Mouse (Mus musculus): ENCODE measurements around the gene Stk24. TPM values are rescaled to one million over a fixed set of nuclear protein-coding genes. Genes with fewer than 3 reads are reported as not detected.

Stk24 gene
- 36.6 and 38.6 TPM in 2 replicates for polyA plus RNA-seq (2015; fragmentation: Nextera tagmentation; extraction: Ambion mirVana)

- Histone ChIP-seq H3K27me3 (ENCODE audit: control insufficient read depth, insufficient read depth, low read length) (no peaks in the 10 kb centered on the region), H3K9me3 (replicated peaks; ENCODE audit: control insufficient read depth, low read length) (no peaks in the 10 kb centered on the region), H3K4me1 (ENCODE audit: control insufficient read depth, insufficient read depth, low read length) (peaks cover 25% of the 10 kb centered on the region), H3K4me2 (ENCODE audit: low read depth, low read length) (peak within 1 kb of the TSS; percentile 86), H3K27ac (ENCODE audit: low read length) (peak within 1 kb of the TSS; percentile 95), H3K36me3 (ENCODE audit: control insufficient read depth, insufficient read depth) (no peaks in the 10 kb centered on the region), H3K9ac (ENCODE audit: low read length) (peak within 1 kb of the TSS; percentile 95), H3K4me3 (ENCODE audit: low read length) (peak within 1 kb of the TSS; percentile 78)
- WGBS, result 7% methylated on average over 11 of the region's 11 CpGs
- no peak for ATAC-seq (replicated peaks; ENCODE audit: extremely low read depth, insufficient read depth, low FRiP score)
These were observed at the start of gene Stk24 for GRCm38 (mm10) chr14:121379827-121380145. Gene Stk24, minus strand, starts transcription at chr14:121380011.

GRCm38 (mm10) chr14:121428148-121428547 is 48.3 kb upstream of the Stk24 start:
- Histone ChIP-seq H3K27me3 (ENCODE audit: control insufficient read depth, insufficient read depth, low read length) (no peaks in the 10 kb centered on the region), H3K9me3 (replicated peaks; ENCODE audit: control insufficient read depth, low read length) (peaks cover 4% of the 10 kb centered on the region; the same call in 1 of the 2 replicates), H3K27ac (ENCODE audit: low read length) (no peak overlapping the region), H3K9ac (ENCODE audit: low read length) (no peak overlapping the region), H3K4me1 (ENCODE audit: control insufficient read depth, insufficient read depth, low read length) (peaks cover 8% of the 10 kb centered on the region), H3K4me3 (ENCODE audit: low read length) (no peak overlapping the region), H3K4me2 (ENCODE audit: low read depth, low read length) (no peak overlapping the region), H3K36me3 (ENCODE audit: control insufficient read depth, insufficient read depth) (no peaks in the 10 kb centered on the region)
- WGBS, result 89% methylated on average over 4 of the region's 4 CpGs
- ATAC-seq (replicated peaks; ENCODE audit: extremely low read depth, insufficient read depth, low FRiP score), result no peak

- no peak overlapping the region for H3K27ac ChIP-seq (ENCODE audit: low read length)
- H3K9me3 ChIP-seq (replicated peaks; ENCODE audit: control insufficient read depth, low read length), result peaks cover 4% of the 10 kb centered on the region; the same call in 1 of the 2 replicates
- no peak overlapping the region for H3K4me2 ChIP-seq (ENCODE audit: low read depth, low read length)
- H3K4me1 ChIP-seq (ENCODE audit: control insufficient read depth, insufficient read depth, low read length), result peaks cover 20% of the 10 kb centered on the region
- H3K36me3 ChIP-seq (ENCODE audit: control insufficient read depth, insufficient read depth), result no peaks in the 10 kb centered on the region
- no peak overlapping the region for H3K4me3 ChIP-seq (ENCODE audit: low read length)
- H3K27me3 ChIP-seq (ENCODE audit: control insufficient read depth, insufficient read depth, low read length), result no peaks in the 10 kb centered on the region
- no peak for ATAC-seq (replicated peaks; ENCODE audit: extremely low read depth, insufficient read depth, low FRiP score)
- H3K9ac ChIP-seq (ENCODE audit: low read length), result no peak overlapping the region
These were observed 46.9 kb upstream of the Stk24 start for GRCm38 (mm10) chr14:121426743-121427142.

GRCm38 (mm10) chr14:121425004-121425793 is 45.4 kb upstream of the Stk24 start:
- Histone ChIP-seq H3K27ac (ENCODE audit: low read length) (no peak overlapping the region), H3K4me1 (ENCODE audit: control insufficient read depth, insufficient read depth, low read length) (peaks cover 20% of the 10 kb centered on the region), H3K36me3 (ENCODE audit: control insufficient read depth, insufficient read depth) (no peaks in the 10 kb centered on the region), H3K4me2 (ENCODE audit: low read depth, low read length) (no peak overlapping the region), H3K9me3 (replicated peaks; ENCODE audit: control insufficient read depth, low read length) (peaks cover 8% of the 10 kb centered on the region; the same call in 1 of the 2 replicates), H3K9ac (ENCODE audit: low read length) (no peak overlapping the region), H3K27me3 (ENCODE audit: control insufficient read depth, insufficient read depth, low read length) (no peaks in the 10 kb centered on the region), H3K4me3 (ENCODE audit: low read length) (no peak overlapping the region)
- no peak for ATAC-seq (replicated peaks; ENCODE audit: extremely low read depth, insufficient read depth, low FRiP score)
- 77% methylated on average over 7 of the region's 7 CpGs for WGBS

GRCm38 (mm10) chr14:121423341-121423751 is 43.5 kb upstream of the Stk24 start:
- H3K4me3 ChIP-seq (ENCODE audit: low read length), result no peak overlapping the region
- peak overlapping the region; percentile 94 for H3K27ac ChIP-seq (ENCODE audit: low read length)
- H3K9ac ChIP-seq (ENCODE audit: low read length), result 0 out of 2 replicates have a peak overlapping the region, but pooled peaks have one; percentile 33
- no peaks in the 10 kb centered on the region for H3K27me3 ChIP-seq (ENCODE audit: control insufficient read depth, insufficient read depth, low read length)
- peak; percentile 49; the same call in 1 of the 2 replicates for ATAC-seq (replicated peaks; ENCODE audit: extremely low read depth, insufficient read depth, low FRiP score)
- H3K4me1 ChIP-seq (ENCODE audit: control insufficient read depth, insufficient read depth, low read length), result peaks cover 20% of the 10 kb centered on the region
- peak overlapping the region; percentile 54 for H3K4me2 ChIP-seq (ENCODE audit: low read depth, low read length)
- no peaks in the 10 kb centered on the region for H3K36me3 ChIP-seq (ENCODE audit: control insufficient read depth, insufficient read depth)
- H3K9me3 ChIP-seq (replicated peaks; ENCODE audit: control insufficient read depth, low read length), result peaks cover 8% of the 10 kb centered on the region; the same call in 1 of the 2 replicates
- 17% methylated on average over 7 of the region's 7 CpGs for WGBS

- peak overlapping the region; percentile 94 for H3K27ac ChIP-seq (ENCODE audit: low read length)
- 0 out of 2 replicates have a peak, but pooled peaks cover 4% of the 10 kb centered on the region for H3K9me3 ChIP-seq (replicated peaks; ENCODE audit: control insufficient read depth, low read length)
- H3K4me1 ChIP-seq (ENCODE audit: control insufficient read depth, insufficient read depth, low read length), result peaks cover 20% of the 10 kb centered on the region
- H3K9ac ChIP-seq (ENCODE audit: low read length), result peak overlapping the region; percentile 34; the same call in 1 of the 2 replicates
- 0 out of 2 replicates have a peak overlapping the region, but pooled peaks have one; percentile 12 for H3K4me3 ChIP-seq (ENCODE audit: low read length)
- no peaks in the 10 kb centered on the region for H3K36me3 ChIP-seq (ENCODE audit: control insufficient read depth, insufficient read depth)
- 18% methylated on average over 4 of the region's 4 CpGs for WGBS
- no peaks in the 10 kb centered on the region for H3K27me3 ChIP-seq (ENCODE audit: control insufficient read depth, insufficient read depth, low read length)
- H3K4me2 ChIP-seq (ENCODE audit: low read depth, low read length), result peak overlapping the region; percentile 54
- peak; percentile 88 for ATAC-seq (replicated peaks; ENCODE audit: extremely low read depth, insufficient read depth, low FRiP score)
These were observed 43.0 kb upstream of the Stk24 start for GRCm38 (mm10) chr14:121422664-121423340.

- 85% methylated on average over 4 of the region's 4 CpGs for WGBS
- Histone ChIP-seq H3K4me3 (ENCODE audit: low read length) (no peak overlapping the region), H3K36me3 (ENCODE audit: control insufficient read depth, insufficient read depth) (no peaks in the 10 kb centered on the region), H3K4me1 (ENCODE audit: control insufficient read depth, insufficient read depth, low read length) (peaks cover 20% of the 10 kb centered on the region), H3K4me2 (ENCODE audit: low read depth, low read length) (no peak overlapping the region), H3K27ac (ENCODE audit: low read length) (peak overlapping the region; percentile 94), H3K27me3 (ENCODE audit: control insufficient read depth, insufficient read depth, low read length) (no peaks in the 10 kb centered on the region), H3K9me3 (replicated peaks; ENCODE audit: control insufficient read depth, low read length) (0 out of 2 replicates have a peak, but pooled peaks cover 4% of the 10 kb centered on the region), H3K9ac (ENCODE audit: low read length) (0 out of 2 replicates have a peak overlapping the region, but pooled peaks have one; percentile 20)
- no peak for ATAC-seq (replicated peaks; ENCODE audit: extremely low read depth, insufficient read depth, low FRiP score)
These were observed 42.2 kb upstream of the Stk24 start for GRCm38 (mm10) chr14:121422000-121422399.

GRCm38 (mm10) chr14:121417594-121417993 is 37.8 kb upstream of the Stk24 start:
- Histone ChIP-seq H3K4me2 (ENCODE audit: low read depth, low read length) (no peak overlapping the region), H3K27me3 (ENCODE audit: control insufficient read depth, insufficient read depth, low read length) (no peaks in the 10 kb centered on the region), H3K4me1 (ENCODE audit: control insufficient read depth, insufficient read depth, low read length) (peaks cover 7% of the 10 kb centered on the region), H3K4me3 (ENCODE audit: low read length) (no peak overlapping the region), H3K9ac (ENCODE audit: low read length) (no peak overlapping the region), H3K9me3 (replicated peaks; ENCODE audit: control insufficient read depth, low read length) (0 out of 2 replicates have a peak, but pooled peaks cover 4% of the 10 kb centered on the region), H3K27ac (ENCODE audit: low read length) (no peak overlapping the region), H3K36me3 (ENCODE audit: control insufficient read depth, insufficient read depth) (no peaks in the 10 kb centered on the region)
- ATAC-seq (replicated peaks; ENCODE audit: extremely low read depth, insufficient read depth, low FRiP score), result no peak
- 77% methylated on average over 5 of the region's 5 CpGs for WGBS

Data from heart, embryonic 16.5 days (tissue).